Mouse (Mus musculus) intestine, embryonic 14.5 days (tissue): Measurements from ENCODE around the gene Nacc1. TPM values are rescaled to one million over a fixed set of nuclear protein-coding genes. Genes with fewer than 3 reads are reported as not detected.
"Not testable (repeated sequence)": the region's sequence is repeated elsewhere in the genome, so short reads cannot be mapped to it uniquely, and the experiment has no call there.

Experiments used
- ATAC-seq: fragments of 200-750 bp; cut with Nextera tagmentation; replicated peaks from 2 replicates; pipeline ENCODE4 v1.8.0; 2017; ENCODE audit warnings: low read depth, moderate number of reproducible peaks, moderate TSS enrichment, moderate library complexity; ENCODE audit not compliant: low FRiP score, low TSS enrichment
- DNase-seq: peaks from one replicate; pipeline ENCODE4 v3.0.0-alpha.2; 2018; ENCODE audit warnings: low spot score
- H3K27ac ChIP-seq: fragments of 300-500 bp; sonication (generic); 2 replicates; pipeline ENCODE4 v1.5.1; 2014; ENCODE audit warnings: low read depth, mild to moderate bottlenecking, control low read depth
- H3K27me3 ChIP-seq: fragments of 300-500 bp; sonication (generic); replicated peaks from 2 replicates; pipeline ENCODE4 v1.6.1; 2014; ENCODE audit warnings: low read length, control low read depth; ENCODE audit not compliant: control insufficient read depth, insufficient read depth
- H3K36me3 ChIP-seq: fragments of 300-500 bp; sonication (generic); 2 replicates; pipeline ENCODE4 v1.6.1; 2014; ENCODE audit warnings: low read length, control low read depth; ENCODE audit not compliant: control insufficient read depth, insufficient read depth
- H3K4me1 ChIP-seq: fragments of 300-500 bp; sonication (generic); replicated peaks from 2 replicates; pipeline ENCODE4 v1.6.1; 2014; ENCODE audit warnings: low read length, control low read depth, mixed read lengths; ENCODE audit not compliant: control insufficient read depth, insufficient read depth
- H3K4me2 ChIP-seq: fragments of 300-500 bp; sonication (generic); 2 replicates; pipeline ENCODE4 v1.6.1; 2014; ENCODE audit warnings: low read length
- H3K4me3 ChIP-seq: fragments of 300-500 bp; sonication (generic); 2 replicates; pipeline ENCODE4 v1.5.1; 2014; ENCODE audit warnings: low read depth, low read length, control low read depth, mixed read lengths
- H3K9ac ChIP-seq: fragments of 300-500 bp; sonication (generic); 2 replicates; pipeline ENCODE4 v1.6.1; 2014; ENCODE audit warnings: mild to moderate bottlenecking, low read length
- H3K9me3 ChIP-seq: fragments of 300-500 bp; sonication (generic); 2 replicates; pipeline ENCODE4 v1.6.1; 2016; ENCODE audit warnings: low read length, control low read depth; ENCODE audit not compliant: control insufficient read depth
- WGBS: fragments of 180-500 bp; shearing (Covaris S2); extraction: QIAGEN DNeasy Blood & Tissue Kit; methylation state at CpG from one replicate; pipeline ENCODE4 v1.1.7; 2014; 5-methylcytosine and 5-hydroxymethylcytosine counted together
- polyA plus RNA-seq: library from polyadenylated mRNA; unstranded; fragments of >200 nt; fragmentation: Nextera tagmentation; extraction: Ambion mirVana; gene quantifications from 2 replicates; pipeline ENCODE4 v1.2.1, GENCODE M21; 2014

Gene Nacc1
- polyA plus RNA-seq, 1 experiment from 2014 or later = 25.0 TPM

GRCm38 (mm10) chr8:84631813-84632212 lies 55.8 kb downstream of the Nacc1 start:
- H3K4me2 ChIP-seq = no peak overlapping the region
- DNase-seq (no peak), ATAC-seq (no peak)
- no peak overlapping the region for H3K4me3 ChIP-seq
- H3K27ac ChIP-seq = no peak overlapping the region
- no peaks in the 10 kb centered on the region for H3K36me3 ChIP-seq
- no peaks in the 10 kb centered on the region for H3K27me3 ChIP-seq
- no peak overlapping the region for H3K9ac ChIP-seq
- peaks cover 10% of the 10 kb centered on the region for H3K4me1 ChIP-seq
- H3K9me3 ChIP-seq = no peaks in the 10 kb centered on the region
- WGBS = 93% methylated on average over 4 of the region's 4 CpGs

GRCm38 (mm10) chr8:84630145-84630544 lies 57.5 kb downstream of the Nacc1 start:
- Histone ChIP-seq H3K27me3 (no peaks in the 10 kb centered on the region), H3K9me3 (no peaks in the 10 kb centered on the region), H3K4me3 (no peak overlapping the region), H3K27ac (no peak overlapping the region), H3K4me1 (peaks cover 5% of the 10 kb centered on the region; the same call in 1 of the 2 replicates), H3K9ac (no peak overlapping the region), H3K36me3 (no peaks in the 10 kb centered on the region), H3K4me2 (no peak overlapping the region)
- WGBS = 85% methylated on average over 4 of the region's 4 CpGs
- DNase-seq (no peak), ATAC-seq (no peak)

GRCm38 (mm10) chr8:84629586-84629985 lies 58.1 kb downstream of the Nacc1 start:
- Histone ChIP-seq H3K9ac (no peak overlapping the region), H3K36me3 (no peaks in the 10 kb centered on the region), H3K4me3 (no peak overlapping the region), H3K4me1 (no peaks in the 10 kb centered on the region; the same call in 1 of the 2 replicates), H3K9me3 (no peaks in the 10 kb centered on the region), H3K4me2 (no peak overlapping the region), H3K27ac (no peak overlapping the region), H3K27me3 (no peaks in the 10 kb centered on the region)
- 70% methylated on average over 11 of the region's 11 CpGs for WGBS
- ATAC-seq (no peak), DNase-seq (no peak)

DNA sequence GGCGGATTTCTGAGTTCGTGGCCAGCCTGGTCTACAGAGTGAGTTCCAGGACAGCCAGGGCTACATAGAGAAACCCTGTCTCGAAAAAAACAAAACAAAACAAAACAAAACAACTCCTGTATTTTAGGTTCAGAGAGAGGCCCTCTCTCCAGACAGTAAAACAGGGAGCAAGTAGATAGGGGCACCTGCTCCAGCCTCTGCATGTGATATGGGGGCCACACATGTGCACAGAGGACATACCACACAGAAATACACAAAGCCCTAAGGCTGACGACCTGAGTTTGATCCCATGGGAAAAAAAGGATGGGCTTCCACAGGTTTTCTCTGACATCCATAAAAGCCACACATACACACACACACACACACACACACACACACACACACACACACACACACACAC lies 64.2 kb downstream of the Nacc1 start:
- not testable (repeated sequence) for H3K4me3 ChIP-seq, H3K9me3 ChIP-seq, ATAC-seq, H3K36me3 ChIP-seq, DNase-seq, H3K27me3 ChIP-seq, H3K9ac ChIP-seq, H3K4me2 ChIP-seq, H3K4me1 ChIP-seq, H3K27ac ChIP-seq
- WGBS = 76% methylated on average over 4 of the region's 4 CpGs

GRCm38 (mm10) chr8:84621102-84621625 lies 66.5 kb downstream of the Nacc1 start:
- no peak overlapping the region for H3K27ac ChIP-seq
- ATAC-seq = no peak
- whole genome bisulfite sequencing = 75% methylated on average over 8 of the region's 8 CpGs
- no peak overlapping the region for H3K4me2 ChIP-seq
- no peak overlapping the region for H3K9ac ChIP-seq
- no peaks in the 10 kb centered on the region for H3K4me1 ChIP-seq
- no peak for DNase-seq
- H3K27me3 ChIP-seq = no peaks in the 10 kb centered on the region
- H3K9me3 ChIP-seq = no peaks in the 10 kb centered on the region
- H3K4me3 ChIP-seq = no peak overlapping the region
- no peaks in the 10 kb centered on the region for H3K36me3 ChIP-seq

Other genes starting within 250 kb of the Nacc1 start
- 73.2 and 75.5 TPM in 2 replicates for gene Ier2, start 25.0 kb downstream of the Nacc1 start, polyA plus RNA-seq
- gene Trmt1, start 1.6 kb downstream of the Nacc1 start, polyA plus RNA-seq = 85.9 and 87.0 TPM in 2 replicates
- 4.3 and 5.2 TPM in 2 replicates for gene Lyl1, start 13.6 kb upstream of the Nacc1 start, polyA plus RNA-seq
- gene G430095P16Rik, start 35.1 kb upstream of the Nacc1 start, polyA plus RNA-seq = 3.3 and 4.1 TPM in 2 replicates
- gene Nfix, start 112.5 kb upstream of the Nacc1 start, polyA plus RNA-seq = 12.8 and 14.4 TPM in 2 replicates
- gene Dand5, start 135.0 kb upstream of the Nacc1 start, polyA plus RNA-seq = 5.2 and 5.4 TPM in 2 replicates
- 57.8 and 60.8 TPM in 2 replicates for gene Gadd45gip1, start 143.7 kb upstream of the Nacc1 start, polyA plus RNA-seq
- gene Rad23a, start 152.8 kb upstream of the Nacc1 start, polyA plus RNA-seq = 126 and 129 TPM in 2 replicates
- gene Calr, start 159.1 kb upstream of the Nacc1 start, polyA plus RNA-seq = 721 and 823 TPM in 2 replicates
- gene Farsa, start 169.1 kb upstream of the Nacc1 start, polyA plus RNA-seq = 89.0 TPM in 2 replicates
- 67.9 and 68.9 TPM in 2 replicates for gene Syce2, start 184.2 kb upstream of the Nacc1 start, polyA plus RNA-seq
- gene Gcdh, start 206.1 kb upstream of the Nacc1 start, polyA plus RNA-seq = 35.7 and 37.8 TPM in 2 replicates
- gene Klf1, start 214.1 kb upstream of the Nacc1 start, polyA plus RNA-seq = 0.77 and 1.8 TPM in 2 replicates
- 8.3 and 8.6 TPM in 2 replicates for gene Dnase2a, start 220.7 kb upstream of the Nacc1 start, polyA plus RNA-seq
- 2.3 and 2.6 TPM in 2 replicates for gene Mast1, start 249.5 kb upstream of the Nacc1 start, polyA plus RNA-seq